Mouse (Mus musculus): ENCODE results near the gene Exo5. TPM values are rescaled to one million over a fixed set of nuclear protein-coding genes. Genes with fewer than 3 reads are reported as not detected.
A peak's percentile ranks its signal among the peaks of the same experiment; 100 is the strongest.

The Exo5 gene
- polyA plus RNA-seq, 1 experiment: 24.0 TPM

DNA sequence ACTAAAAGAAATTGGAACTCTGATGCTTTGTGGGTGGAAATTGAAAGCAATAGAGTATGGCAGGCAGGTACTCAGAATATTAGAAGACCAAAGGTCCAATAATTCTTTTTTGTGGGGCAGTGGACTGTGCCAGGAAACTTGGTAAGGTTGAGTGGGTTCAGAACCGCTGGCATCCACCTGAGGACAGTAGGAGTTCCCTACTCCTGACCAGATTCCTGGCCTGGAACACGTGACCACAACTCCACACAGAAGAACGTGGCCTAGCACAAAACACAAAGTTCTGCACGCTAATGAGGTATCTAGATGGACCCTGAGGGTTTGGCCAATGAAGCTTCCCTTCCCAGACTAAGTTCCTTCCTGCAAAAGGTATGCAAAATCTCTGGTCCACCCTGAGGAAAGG is 12.0 kb downstream of the Exo5 start:
- Histone ChIP-seq H3K27ac (ENCODE audit: insufficient read depth, low read length) (no peak overlapping the region), H3K4me3 (ENCODE audit: insufficient read depth, low read length) (no peak overlapping the region), H3K4me1 (ENCODE audit: control insufficient read depth, insufficient read depth, low read length) (no peaks in the 10 kb centered on the region)
- TF ChIP-seq POLR2A (IDR thresholded peaks at IDR 0.05; ENCODE audit: low read depth, low read length) (no peak), CTCF (IDR thresholded peaks at IDR 0.05; ENCODE audit: borderline replicate concordance, insufficient read depth, low read length) (no peak)

DNA sequence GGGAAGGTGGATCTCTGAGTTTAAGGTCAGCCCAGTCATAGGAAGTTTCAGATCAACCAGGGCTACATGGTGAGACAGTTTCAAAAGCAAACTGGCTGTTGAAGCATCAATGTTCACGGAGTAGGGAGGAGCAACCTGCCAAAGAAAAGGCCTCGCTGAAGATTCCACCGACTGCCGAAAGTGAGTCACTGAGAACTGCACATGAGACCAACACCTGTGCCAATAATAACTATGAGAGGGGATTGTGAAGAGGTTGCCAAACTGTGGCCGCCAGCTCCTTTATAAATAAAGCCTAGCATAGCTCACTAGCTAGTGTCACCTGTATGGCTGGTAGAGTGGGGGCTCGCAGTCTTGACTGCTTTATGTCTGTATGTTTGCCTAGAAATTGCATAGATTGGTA is 13.7 kb downstream of the Exo5 start:
- Histone ChIP-seq H3K4me1 (ENCODE audit: control insufficient read depth, insufficient read depth, low read length) (no peaks in the 10 kb centered on the region), H3K4me3 (ENCODE audit: insufficient read depth, low read length) (no peak overlapping the region), H3K27ac (ENCODE audit: insufficient read depth, low read length) (no peak overlapping the region)
- no peak for TF ChIP-seq CTCF (IDR thresholded peaks at IDR 0.05; ENCODE audit: borderline replicate concordance, insufficient read depth, low read length)
- no peak for TF ChIP-seq POLR2A (IDR thresholded peaks at IDR 0.05; ENCODE audit: low read depth, low read length)

DNA sequence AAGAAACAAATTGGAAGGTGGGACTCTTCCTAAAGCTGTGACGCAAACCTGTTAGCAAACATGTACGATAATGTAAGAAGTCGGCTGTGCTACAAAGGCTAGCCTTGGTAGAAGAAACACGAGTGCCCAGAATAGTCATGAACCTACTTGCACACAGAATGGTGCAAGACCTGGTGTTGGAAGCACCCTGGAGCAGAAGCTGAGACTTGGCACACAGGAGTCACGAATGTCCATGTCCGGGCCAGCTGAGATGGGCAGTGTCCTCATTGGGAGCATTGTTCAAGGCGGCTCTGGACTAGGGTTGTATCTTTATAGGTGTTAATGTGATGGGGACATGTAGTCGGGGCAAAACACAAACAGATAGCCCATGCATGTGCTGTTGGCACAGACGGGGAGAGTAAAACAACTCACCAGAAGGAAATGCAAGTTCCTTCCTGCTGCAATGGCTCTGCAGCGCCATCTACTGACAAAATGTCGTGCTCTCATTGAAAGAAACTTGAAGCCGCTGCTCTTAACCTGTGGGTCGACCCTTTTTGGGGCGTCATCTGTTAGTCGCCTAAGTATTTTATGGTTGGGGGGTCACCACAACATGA is 15.2 kb downstream of the Exo5 start:
- no peak overlapping the region for H3K4me3 ChIP-seq (ENCODE audit: insufficient read depth, low read length)
- H3K27ac ChIP-seq (ENCODE audit: insufficient read depth, low read length): no peak overlapping the region
- TF ChIP-seq CTCF (IDR thresholded peaks at IDR 0.05; ENCODE audit: borderline replicate concordance, insufficient read depth, low read length) (peak; percentile 78; the same call in 1 of the 2 replicates), POLR2A (IDR thresholded peaks at IDR 0.05; ENCODE audit: low read depth, low read length) (no peak)
- no peaks in the 10 kb centered on the region for H3K4me1 ChIP-seq (ENCODE audit: control insufficient read depth, insufficient read depth, low read length)

DNA sequence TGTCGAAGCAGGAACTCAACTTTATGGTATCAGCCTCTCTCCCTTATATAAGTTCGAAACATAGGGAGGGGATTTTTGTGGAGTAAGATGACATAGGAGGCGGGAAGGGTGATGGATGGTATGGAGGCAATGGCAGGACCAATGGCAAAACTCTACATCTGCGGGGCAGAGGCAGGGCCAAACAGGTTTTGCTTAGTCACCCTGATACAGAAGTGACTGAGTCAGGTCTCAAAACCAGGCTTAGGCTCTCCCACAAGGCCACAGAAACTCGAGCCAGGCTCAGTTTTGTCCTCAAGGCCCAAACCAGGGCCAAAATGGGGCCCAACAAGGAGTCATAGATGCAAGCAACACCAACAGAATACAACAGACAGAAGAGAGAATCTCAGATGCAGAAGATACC is 19.2 kb downstream of the Exo5 start:
- no peaks in the 10 kb centered on the region for H3K4me1 ChIP-seq (ENCODE audit: control insufficient read depth, insufficient read depth, low read length)
- H3K27ac ChIP-seq (ENCODE audit: insufficient read depth, low read length): no peak overlapping the region
- no peak overlapping the region for H3K4me3 ChIP-seq (ENCODE audit: insufficient read depth, low read length)
- no peak for TF ChIP-seq POLR2A (IDR thresholded peaks at IDR 0.05; ENCODE audit: low read depth, low read length)
- no peak for TF ChIP-seq CTCF (IDR thresholded peaks at IDR 0.05; ENCODE audit: borderline replicate concordance, insufficient read depth, low read length)

DNA sequence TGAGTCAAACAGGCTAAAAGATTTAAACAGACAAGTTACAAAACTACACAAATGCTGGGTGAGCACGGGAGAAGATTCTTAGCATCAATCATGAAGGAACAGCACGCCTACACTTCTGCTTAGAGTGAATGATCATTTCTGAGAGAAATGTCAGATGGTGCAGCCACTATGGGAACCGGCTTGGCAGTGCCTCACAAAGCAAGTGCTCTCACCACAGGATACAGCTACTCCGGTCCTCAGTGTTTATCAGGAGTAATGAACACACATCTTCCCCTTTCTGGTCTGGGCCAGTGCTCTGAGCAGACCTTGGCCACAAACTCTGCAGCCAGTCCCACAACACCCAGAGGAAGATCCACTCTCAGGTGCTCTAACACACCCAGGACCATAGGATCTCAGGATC is 20.3 kb downstream of the Exo5 start:
- Histone ChIP-seq H3K27ac (ENCODE audit: insufficient read depth, low read length) (no peak overlapping the region), H3K4me1 (ENCODE audit: control insufficient read depth, insufficient read depth, low read length) (no peaks in the 10 kb centered on the region), H3K4me3 (ENCODE audit: insufficient read depth, low read length) (no peak overlapping the region)
- TF ChIP-seq POLR2A (IDR thresholded peaks at IDR 0.05; ENCODE audit: low read depth, low read length) (no peak), CTCF (IDR thresholded peaks at IDR 0.05; ENCODE audit: borderline replicate concordance, insufficient read depth, low read length) (no peak)

DNA sequence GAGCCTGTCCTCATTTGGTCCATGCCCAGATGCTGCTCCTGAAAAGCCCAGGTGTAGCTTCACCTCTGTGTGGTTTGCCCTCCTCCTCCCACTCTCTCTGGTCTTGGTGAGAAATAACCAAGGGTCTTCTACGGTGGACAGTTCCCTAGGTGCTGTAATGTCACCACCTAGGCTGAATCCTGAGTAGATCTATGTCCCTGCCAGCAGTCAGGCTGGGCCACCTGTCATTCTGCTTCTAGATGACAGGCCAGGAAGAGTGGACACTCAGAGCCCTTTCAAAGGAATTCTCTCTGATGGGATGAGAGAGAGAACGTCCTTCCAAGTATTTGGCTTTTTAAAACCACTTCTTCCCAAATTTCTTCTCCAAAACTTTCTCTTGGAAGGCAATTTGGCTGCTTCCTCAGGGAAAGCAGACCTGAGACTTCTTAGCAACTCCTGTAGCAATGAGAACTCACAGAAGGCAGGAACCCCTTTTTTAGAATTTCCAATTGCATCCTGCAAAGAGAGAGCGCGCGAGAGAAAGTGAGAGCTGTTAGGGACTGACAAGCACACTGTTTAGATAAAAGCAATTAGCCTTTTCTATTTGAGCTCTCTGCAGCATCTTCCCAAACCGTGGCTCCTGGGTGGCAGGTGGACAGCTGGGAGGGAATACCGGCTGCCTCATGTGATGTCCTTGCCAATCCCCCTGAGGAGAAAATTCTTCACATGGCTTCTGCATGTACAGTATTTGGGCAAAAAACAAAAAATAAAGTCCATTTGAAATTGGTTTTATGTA is 28.8 kb downstream of the Exo5 start:
- no peak for TF ChIP-seq CTCF (IDR thresholded peaks at IDR 0.05; ENCODE audit: borderline replicate concordance, insufficient read depth, low read length)
- no peak for TF ChIP-seq POLR2A (IDR thresholded peaks at IDR 0.05; ENCODE audit: low read depth, low read length)
- Histone ChIP-seq H3K4me3 (ENCODE audit: insufficient read depth, low read length) (no peak overlapping the region), H3K4me1 (ENCODE audit: control insufficient read depth, insufficient read depth, low read length) (no peaks in the 10 kb centered on the region), H3K27ac (ENCODE audit: insufficient read depth, low read length) (no peak overlapping the region)

DNA sequence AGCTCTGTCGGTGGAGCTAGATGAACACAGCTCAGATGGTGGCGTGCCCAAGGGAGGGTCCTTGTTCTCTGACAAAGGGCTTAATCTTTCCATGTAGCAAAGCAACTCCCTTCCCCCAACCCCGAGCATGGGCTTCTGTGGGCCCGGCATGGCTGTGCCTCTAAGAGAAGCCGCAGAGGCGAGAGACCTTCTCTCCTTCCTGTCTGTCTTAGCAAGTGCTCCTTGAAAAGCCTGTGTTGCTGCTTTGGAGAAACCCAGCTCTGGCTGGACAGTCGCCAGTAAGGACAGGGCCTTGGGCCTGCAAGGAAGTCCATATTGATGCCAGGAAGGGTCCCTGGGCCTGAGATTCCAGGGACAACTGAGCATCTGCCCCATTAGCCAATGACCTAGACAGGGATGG is 29.6 kb downstream of the Exo5 start:
- TF ChIP-seq POLR2A (IDR thresholded peaks at IDR 0.05; ENCODE audit: low read depth, low read length): no peak
- no peak for TF ChIP-seq CTCF (IDR thresholded peaks at IDR 0.05; ENCODE audit: borderline replicate concordance, insufficient read depth, low read length)
- Histone ChIP-seq H3K27ac (ENCODE audit: insufficient read depth, low read length) (no peak overlapping the region), H3K4me1 (ENCODE audit: control insufficient read depth, insufficient read depth, low read length) (no peaks in the 10 kb centered on the region), H3K4me3 (ENCODE audit: insufficient read depth, low read length) (no peak overlapping the region)

DNA sequence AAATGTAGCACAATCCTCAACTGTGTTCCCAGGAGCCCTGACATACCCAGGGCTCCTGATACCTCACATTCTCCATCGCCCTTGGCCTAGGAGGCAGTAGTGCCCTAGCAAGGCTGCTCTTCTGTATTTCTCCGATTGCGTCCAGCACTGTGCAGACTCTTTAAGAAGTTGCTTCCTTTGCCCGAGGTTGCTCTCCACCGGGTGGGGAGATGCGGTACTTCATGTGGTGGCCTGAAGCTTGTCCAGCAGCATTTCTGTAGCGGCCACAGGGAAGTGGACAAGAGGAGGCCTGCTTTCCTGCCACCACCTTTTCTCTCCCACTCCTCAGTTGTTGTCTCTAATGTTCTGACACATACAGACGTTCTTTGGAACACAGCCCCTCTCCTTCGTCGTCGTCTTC is 30.2 kb downstream of the Exo5 start:
- TF ChIP-seq POLR2A (IDR thresholded peaks at IDR 0.05; ENCODE audit: low read depth, low read length): no peak
- H3K4me3 ChIP-seq (ENCODE audit: insufficient read depth, low read length): no peak overlapping the region
- H3K4me1 ChIP-seq (ENCODE audit: control insufficient read depth, insufficient read depth, low read length): no peaks in the 10 kb centered on the region
- no peak overlapping the region for H3K27ac ChIP-seq (ENCODE audit: insufficient read depth, low read length)

DNA sequence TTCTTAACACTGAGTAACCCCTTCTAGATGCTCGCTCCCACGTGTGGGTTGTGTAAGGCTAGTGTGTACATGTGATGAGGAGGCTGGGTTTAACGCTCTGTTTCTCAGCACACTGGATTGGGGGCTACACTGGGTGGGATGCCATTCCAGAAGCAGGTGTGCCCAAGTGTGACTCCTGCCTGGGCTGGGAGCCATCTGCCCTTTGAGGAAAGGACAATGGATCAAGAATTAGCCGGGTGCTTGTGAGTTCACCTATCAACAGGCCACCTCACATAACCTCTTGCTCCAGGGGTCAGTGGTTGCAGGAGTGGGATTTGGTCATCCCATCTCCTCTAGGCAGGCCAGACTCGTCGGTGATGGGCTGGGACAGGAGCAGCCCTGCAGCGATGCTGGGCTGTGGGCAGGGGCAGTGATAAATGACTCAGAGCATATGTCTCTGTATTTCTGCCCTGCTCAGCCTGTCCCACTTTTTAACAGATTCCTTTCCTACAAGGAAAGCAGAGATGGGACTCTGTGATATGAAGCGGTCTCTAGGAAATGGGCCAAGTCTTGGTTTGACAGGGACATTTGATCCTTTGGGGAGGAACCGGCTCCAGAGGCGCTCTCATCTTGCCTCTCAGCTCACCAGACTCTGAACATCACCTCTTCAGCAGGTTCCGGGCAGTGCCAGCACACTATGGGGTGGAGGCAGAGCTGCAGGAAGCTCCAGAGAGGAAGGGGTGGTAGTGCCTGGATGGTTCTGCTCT is 31.0 kb downstream of the Exo5 start:
- TF ChIP-seq CTCF (IDR thresholded peaks at IDR 0.05; ENCODE audit: borderline replicate concordance, insufficient read depth, low read length): no peak
- TF ChIP-seq POLR2A (IDR thresholded peaks at IDR 0.05; ENCODE audit: low read depth, low read length): no peak
- Histone ChIP-seq H3K4me1 (ENCODE audit: control insufficient read depth, insufficient read depth, low read length) (no peaks in the 10 kb centered on the region), H3K27ac (ENCODE audit: insufficient read depth, low read length) (no peak overlapping the region), H3K4me3 (ENCODE audit: insufficient read depth, low read length) (no peak overlapping the region)

DNA sequence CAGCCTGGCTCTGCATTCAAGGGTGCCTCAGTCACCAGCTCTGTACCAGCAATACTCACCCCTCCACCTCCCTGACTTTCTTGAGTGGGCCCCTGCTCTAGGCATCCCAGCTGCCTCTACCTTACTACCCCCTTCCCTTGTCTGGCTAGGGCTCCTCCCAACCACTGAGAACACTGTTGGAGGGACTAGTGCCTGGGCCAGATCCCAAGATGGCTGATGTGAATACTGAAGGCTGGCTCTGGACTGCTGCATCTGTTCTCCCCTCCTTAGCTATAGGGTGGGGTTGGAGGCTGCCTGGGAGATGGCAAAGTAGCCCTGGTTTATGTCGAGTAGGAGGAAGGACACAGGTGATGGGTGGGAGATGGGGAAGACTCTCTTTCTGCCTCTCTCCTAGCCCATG is 32.3 kb downstream of the Exo5 start:
- no peaks in the 10 kb centered on the region for H3K4me1 ChIP-seq (ENCODE audit: control insufficient read depth, insufficient read depth, low read length)
- TF ChIP-seq POLR2A (IDR thresholded peaks at IDR 0.05; ENCODE audit: low read depth, low read length): no peak
- TF ChIP-seq CTCF (IDR thresholded peaks at IDR 0.05; ENCODE audit: borderline replicate concordance, insufficient read depth, low read length): no peak
- no peak overlapping the region for H3K27ac ChIP-seq (ENCODE audit: insufficient read depth, low read length)
- no peak overlapping the region for H3K4me3 ChIP-seq (ENCODE audit: insufficient read depth, low read length)
